ENCODE assay signal across 11 mouse cellular contexts in genomic region chr13:49191673-49192035, GRCm38 (mm10). TPM values are rescaled to one million over a fixed set of nuclear protein-coding genes. Genes with fewer than 3 reads are reported as not detected.
DNase-seq lines count a peak whose midpoint lies in the region; ATAC-seq and TF ChIP-seq lines count a peak whose summit lies in the region.
"Had no signal": no experiment of that assay in that cellular context is flagged by ENCODE, and none has a peak within 500 bp of the region (broad histone marks: within the 10 kb centered on the region; RNA-seq: fewer than 3 reads in every experiment).

No protein-coding gene starts in this region.

- peaks cover 56% of the 10 kb centered on the region for H3K4me1 ChIP-seq in heart, embryonic 13.5 days
- H3K4me1 ChIP-seq in neural tube, embryonic 13.5 days (replicated peaks): peaks cover 45% of the 10 kb centered on the region
- H3K4me1 ChIP-seq in neural tube, embryonic 15.5 days: peaks cover 36% of the 10 kb centered on the region
- H3K4me1 ChIP-seq in intestine, postnatal 0 days (replicated peaks; ENCODE audit: control insufficient read depth, insufficient read depth, low read length): peaks cover 15% of the 10 kb centered on the region
- H3K4me1 ChIP-seq in stomach, postnatal 0 days (replicated peaks; ENCODE audit: control insufficient read depth, insufficient read depth): peaks cover 5% of the 10 kb centered on the region
- H3K4me1 ChIP-seq in hindbrain, embryonic 10.5 days (replicated peaks): peaks cover 64% of the 10 kb centered on the region

- intact Hi-C loops in left cerebral cortex, postnatal 4 days (cut with DNase I): no loop called here

- H3K4me2 ChIP-seq in heart, embryonic 13.5 days: 0 out of 2 replicates have a peak overlapping the region, but pooled peaks have one; percentile 18
- no peak overlapping the region for H3K4me2 ChIP-seq in neural tube, embryonic 13.5 days
- H3K4me2 ChIP-seq in neural tube, embryonic 15.5 days: no peak overlapping the region
- 0 out of 2 replicates have a peak overlapping the region, but pooled peaks have one; percentile 38 for H3K4me2 ChIP-seq in intestine, postnatal 0 days (replicated peaks; ENCODE audit: low read depth)
- H3K4me2 ChIP-seq in stomach, postnatal 0 days (replicated peaks; ENCODE audit: low read depth): no peak overlapping the region

- no peak for TF ChIP-seq CTCF in intestine, postnatal 0 days (IDR thresholded peaks at IDR 0.05; ENCODE audit: low read depth)
- TF ChIP-seq CTCF in stomach, postnatal 0 days (IDR thresholded peaks at IDR 0.05; ENCODE audit: low read depth): no peak

- no peaks in the 10 kb centered on the region for H3K27me3 ChIP-seq in heart, embryonic 13.5 days (replicated peaks)
- H3K27me3 ChIP-seq in neural tube, embryonic 13.5 days: peaks cover 8% of the 10 kb centered on the region; the same call in 1 of the 2 replicates
- H3K27me3 ChIP-seq in neural tube, embryonic 15.5 days (replicated peaks): no peaks in the 10 kb centered on the region
- H3K27me3 ChIP-seq in intestine, postnatal 0 days (replicated peaks; ENCODE audit: control insufficient read depth, insufficient read depth, low read length): no peaks in the 10 kb centered on the region
- no peaks in the 10 kb centered on the region for H3K27me3 ChIP-seq in stomach, postnatal 0 days (ENCODE audit: control insufficient read depth, insufficient read depth, low read length)
- peaks cover 21% of the 10 kb centered on the region for H3K27me3 ChIP-seq in hindbrain, embryonic 10.5 days (ENCODE audit: insufficient read depth, poor library complexity, severe bottlenecking)

- peak overlapping the region; percentile 28; the same call in 1 of the 2 replicates for H3K27ac ChIP-seq in heart, embryonic 13.5 days (replicated peaks)
- H3K27ac ChIP-seq in neural tube, embryonic 13.5 days (replicated peaks): no peak overlapping the region
- no peak overlapping the region for H3K27ac ChIP-seq in neural tube, embryonic 15.5 days (replicated peaks)
- peak overlapping the region; percentile 98; the same call in 1 of the 2 replicates for H3K27ac ChIP-seq in intestine, postnatal 0 days (ENCODE audit: low read depth, low read length)
- H3K27ac ChIP-seq in stomach, postnatal 0 days (replicated peaks): no peak overlapping the region
- no peak overlapping the region; the same call in 1 of the 2 replicates for H3K27ac ChIP-seq in hindbrain, embryonic 10.5 days

- no peak for TF ChIP-seq EP300 in stomach, postnatal 0 days (optimal IDR thresholded peaks at IDR 0.05)

- H3K36me3 ChIP-seq in heart, embryonic 13.5 days: peaks cover 30% of the 10 kb centered on the region
- H3K36me3 ChIP-seq in neural tube, embryonic 13.5 days: no peaks in the 10 kb centered on the region
- no peaks in the 10 kb centered on the region for H3K36me3 ChIP-seq in neural tube, embryonic 15.5 days
- peaks cover 29% of the 10 kb centered on the region for H3K36me3 ChIP-seq in intestine, postnatal 0 days (ENCODE audit: control insufficient read depth, insufficient read depth)
- peaks cover 9% of the 10 kb centered on the region for H3K36me3 ChIP-seq in stomach, postnatal 0 days (ENCODE audit: control insufficient read depth, insufficient read depth, low read length)
- peaks cover 14% of the 10 kb centered on the region; the same call in 1 of the 2 replicates for H3K36me3 ChIP-seq in hindbrain, embryonic 10.5 days

- no peaks in the 10 kb centered on the region for H3K9me3 ChIP-seq in heart, embryonic 13.5 days
- H3K9me3 ChIP-seq in neural tube, embryonic 13.5 days: no peaks in the 10 kb centered on the region
- H3K9me3 ChIP-seq in neural tube, embryonic 15.5 days (replicated peaks): no peaks in the 10 kb centered on the region
- no peaks in the 10 kb centered on the region for H3K9me3 ChIP-seq in intestine, postnatal 0 days (ENCODE audit: control insufficient read depth)
- no peaks in the 10 kb centered on the region for H3K9me3 ChIP-seq in stomach, postnatal 0 days (ENCODE audit: control insufficient read depth, low read length)
- no peaks in the 10 kb centered on the region for H3K9me3 ChIP-seq in hindbrain, embryonic 10.5 days

- H3K4me3 ChIP-seq in heart, embryonic 13.5 days: no peak overlapping the region
- H3K4me3 ChIP-seq in neural tube, embryonic 13.5 days: no peak overlapping the region
- H3K4me3 ChIP-seq in neural tube, embryonic 15.5 days (replicated peaks): no peak overlapping the region
- H3K4me3 ChIP-seq in intestine, postnatal 0 days (ENCODE audit: low read depth, low read length): no peak overlapping the region
- no peak overlapping the region for H3K4me3 ChIP-seq in stomach, postnatal 0 days (ENCODE audit: low read depth, low read length)
- no peak overlapping the region for H3K4me3 ChIP-seq in hindbrain, embryonic 10.5 days

- WGBS in heart, embryonic 13.5 days: 51% methylated on average over 5 of the region's 5 CpGs
- WGBS in neural tube, embryonic 13.5 days: 45% methylated on average over 5 of the region's 5 CpGs
- 39% methylated on average over 5 of the region's 5 CpGs for WGBS in neural tube, embryonic 15.5 days
- WGBS in intestine, postnatal 0 days: 51% methylated on average over 5 of the region's 5 CpGs
- WGBS in stomach, postnatal 0 days: 32% methylated on average over 5 of the region's 5 CpGs
- WGBS in hindbrain, embryonic 10.5 days: 49% methylated on average over 5 of the region's 5 CpGs

- H3K9ac ChIP-seq in heart, embryonic 13.5 days: peak overlapping the region; percentile 1
- H3K9ac ChIP-seq in neural tube, embryonic 13.5 days: peak overlapping the region; percentile 41
- no peak overlapping the region for H3K9ac ChIP-seq in neural tube, embryonic 15.5 days (replicated peaks)
- 0 out of 2 replicates have a peak overlapping the region, but pooled peaks have one; percentile 17 for H3K9ac ChIP-seq in intestine, postnatal 0 days (ENCODE audit: low read depth, low read length)
- peak overlapping the region; percentile 1; the same call in 1 of the 2 replicates for H3K9ac ChIP-seq in stomach, postnatal 0 days (ENCODE audit: low read length)

- ATAC-seq in heart, embryonic 13.5 days (ENCODE audit: extremely low read depth, insufficient number of reproducible peaks, low FRiP score, low TSS enrichment): no peak
- no peak for ATAC-seq in neural tube, embryonic 13.5 days (ENCODE audit: low read depth)
- ATAC-seq in neural tube, embryonic 15.5 days (ENCODE audit: low FRiP score): no peak
- ATAC-seq in intestine, postnatal 0 days: no peak
- ATAC-seq in stomach, postnatal 0 days (ENCODE audit: low FRiP score, low TSS enrichment): no peak

- no peak for DNase-seq in heart, adult 9 months (ENCODE audit: low spot score in 2 of 2)
- no peak for DNase-seq in stomach, postnatal 0 days (ENCODE audit: low spot score)
- no peak for DNase-seq in left cerebral cortex, postnatal 4 days
- DNase-seq in hindbrain, embryonic 10.5 days (ENCODE audit: low spot score): no peak
- DNase-seq: cerebellum, adult 9-11 months; lung, postnatal 36 days; right cerebral cortex, postnatal 14 days had no signal

RNA-seq across cellular contexts. Expression of gene Ninj1, which starts 4.4 kb away (rescaled TPM):
- polyA plus RNA-seq in heart, embryonic 13.5 days (2015; fragmentation: Nextera tagmentation; extraction: Ambion mirVana): 61.2 and 65.2 TPM in 2 replicates
- 21.8 and 24.6 TPM in 2 replicates for polyA plus RNA-seq in neural tube, embryonic 13.5 days (2015; fragmentation: Nextera tagmentation; extraction: Ambion mirVana)
- 37.4 and 38.9 TPM in 2 replicates for polyA plus RNA-seq in neural tube, embryonic 15.5 days (2015; fragmentation: Nextera tagmentation; extraction: Ambion mirVana)
- 108 and 111 TPM in 2 replicates for polyA plus RNA-seq in intestine, postnatal 0 days (2015; fragmentation: Nextera tagmentation; extraction: Ambion mirVana)
- polyA plus RNA-seq in stomach, postnatal 0 days (2015; fragmentation: Nextera tagmentation; extraction: Ambion mirVana): 76.3 and 83.1 TPM in 2 replicates
- total RNA-seq in left cerebral cortex, postnatal 4 days (2021): 10 to 100 TPM; 17.2 to 17.4 TPM
- 26.3 and 28.3 TPM in 2 replicates for polyA plus RNA-seq in hindbrain, embryonic 10.5 days (2016; fragmentation: Nextera tagmentation; extraction: Ambion mirVana)

RNA-seq across cellular contexts. Expression of gene Card19, which starts 24.2 kb away (rescaled TPM):
- 89.0 and 91.2 TPM in 2 replicates for polyA plus RNA-seq in heart, embryonic 13.5 days (2015; fragmentation: Nextera tagmentation; extraction: Ambion mirVana)
- polyA plus RNA-seq in neural tube, embryonic 13.5 days (2015; fragmentation: Nextera tagmentation; extraction: Ambion mirVana): 35.3 and 47.8 TPM in 2 replicates
- polyA plus RNA-seq in neural tube, embryonic 15.5 days (2015; fragmentation: Nextera tagmentation; extraction: Ambion mirVana): 44.6 and 45.5 TPM in 2 replicates
- polyA plus RNA-seq in intestine, postnatal 0 days (2015; fragmentation: Nextera tagmentation; extraction: Ambion mirVana): 105 and 117 TPM in 2 replicates
- polyA plus RNA-seq in stomach, postnatal 0 days (2015; fragmentation: Nextera tagmentation; extraction: Ambion mirVana): 83.5 and 86.2 TPM in 2 replicates
- 10 to 100 TPM in 1 of 2 experiments, 1 to 10 TPM in 1; 7.6 to 12.6 TPM for total RNA-seq in left cerebral cortex, postnatal 4 days (2021)
- 25.8 and 27.4 TPM in 2 replicates for polyA plus RNA-seq in hindbrain, embryonic 10.5 days (2016; fragmentation: Nextera tagmentation; extraction: Ambion mirVana)

RNA-seq across cellular contexts. Expression of gene Wnk2, which starts 43.8 kb away (rescaled TPM):
- 0.98 and 1.5 TPM in 2 replicates for polyA plus RNA-seq in heart, embryonic 13.5 days (2015; fragmentation: Nextera tagmentation; extraction: Ambion mirVana)
- polyA plus RNA-seq in neural tube, embryonic 13.5 days (2015; fragmentation: Nextera tagmentation; extraction: Ambion mirVana): 17.2 and 17.9 TPM in 2 replicates
- polyA plus RNA-seq in neural tube, embryonic 15.5 days (2015; fragmentation: Nextera tagmentation; extraction: Ambion mirVana): 16.0 and 19.0 TPM in 2 replicates
- 1.7 and 2.3 TPM in 2 replicates for polyA plus RNA-seq in intestine, postnatal 0 days (2015; fragmentation: Nextera tagmentation; extraction: Ambion mirVana)
- polyA plus RNA-seq in stomach, postnatal 0 days (2015; fragmentation: Nextera tagmentation; extraction: Ambion mirVana): 1.6 and 1.7 TPM in 2 replicates
- 100 to 1,000 TPM; 134 to 137 TPM for total RNA-seq in left cerebral cortex, postnatal 4 days (2021)
- 4.5 and 8.5 TPM in 2 replicates for polyA plus RNA-seq in hindbrain, embryonic 10.5 days (2016; fragmentation: Nextera tagmentation; extraction: Ambion mirVana)

RNA-seq across cellular contexts. Expression of gene Susd3, which starts 56.9 kb away (rescaled TPM):
- polyA plus RNA-seq in heart, embryonic 13.5 days (2015; fragmentation: Nextera tagmentation; extraction: Ambion mirVana): 1.2 and 1.9 TPM in 2 replicates
- polyA plus RNA-seq in neural tube, embryonic 13.5 days (2015; fragmentation: Nextera tagmentation; extraction: Ambion mirVana): 0.55 and 1.1 TPM in 2 replicates
- polyA plus RNA-seq in neural tube, embryonic 15.5 days (2015; fragmentation: Nextera tagmentation; extraction: Ambion mirVana): 0.95 and 2.1 TPM in 2 replicates
- polyA plus RNA-seq in intestine, postnatal 0 days (2015; fragmentation: Nextera tagmentation; extraction: Ambion mirVana): 0.65 and 1.3 TPM in 2 replicates
- polyA plus RNA-seq in stomach, postnatal 0 days (2015; fragmentation: Nextera tagmentation; extraction: Ambion mirVana): 1.0 and 1.2 TPM in 2 replicates
- total RNA-seq in left cerebral cortex, postnatal 4 days (2021): under 1 TPM; 0.54 to 0.58 TPM
- polyA plus RNA-seq in hindbrain, embryonic 10.5 days (2016; fragmentation: Nextera tagmentation; extraction: Ambion mirVana): 1.4 and 1.6 TPM in 2 replicates

Comparison
In these comparisons a context has a peak if more than half of its experiments do, and no peak if none do; other contexts are left out.
1. H3K27ac ChIP-seq: peak in heart, embryonic 13.5 days (single experiment) and intestine, postnatal 0 days (single experiment); none in neural tube, embryonic 13.5 days (single experiment), neural tube, embryonic 15.5 days (single experiment), stomach, postnatal 0 days (single experiment) and hindbrain, embryonic 10.5 days (single experiment).
2. H3K4me2 ChIP-seq: peak in heart, embryonic 13.5 days (single experiment) and intestine, postnatal 0 days (single experiment); none in neural tube, embryonic 13.5 days (single experiment), neural tube, embryonic 15.5 days (single experiment) and stomach, postnatal 0 days (single experiment).